Mouse (Mus musculus): ENCODE results near the gene Sorl1.
A peak's percentile ranks its signal among the peaks of the same experiment; 100 is the strongest.

The Sorl1 gene

GRCm38 (mm10) chr9:42123713-42124576 is at the start of gene Sorl1:
Gene Sorl1 (minus strand): TSS chr9:42124297.
- DNase-seq (ENCODE audit: low spot score) = peak; percentile 88

GRCm38 (mm10) chr9:42173781-42174180 is 49.7 kb upstream of the Sorl1 start:
- no peak for DNase-seq (ENCODE audit: low spot score)

- DNase-seq (ENCODE audit: low spot score) = no peak
These were observed 45.4 kb upstream of the Sorl1 start for GRCm38 (mm10) chr9:42169491-42169890.

- no peak for DNase-seq (ENCODE audit: low spot score)
These were observed 44.9 kb upstream of the Sorl1 start for GRCm38 (mm10) chr9:42169025-42169424.

- DNase-seq (ENCODE audit: low spot score) = no peak
These were observed 40.8 kb upstream of the Sorl1 start for GRCm38 (mm10) chr9:42164930-42165329.

GRCm38 (mm10) chr9:42163011-42163410 is 38.9 kb upstream of the Sorl1 start:
- DNase-seq (ENCODE audit: low spot score) = no peak

- DNase-seq (ENCODE audit: low spot score) = no peak
These were observed 35.3 kb upstream of the Sorl1 start for GRCm38 (mm10) chr9:42159376-42159775.

GRCm38 (mm10) chr9:42158652-42159051 is 34.6 kb upstream of the Sorl1 start:
- no peak for DNase-seq (ENCODE audit: low spot score)

- DNase-seq (ENCODE audit: low spot score) = no peak
These were observed 33.9 kb upstream of the Sorl1 start for GRCm38 (mm10) chr9:42157981-42158380.

GRCm38 (mm10) chr9:42156566-42156965 is 32.5 kb upstream of the Sorl1 start:
- DNase-seq (ENCODE audit: low spot score) = no peak

- DNase-seq (ENCODE audit: low spot score) = no peak
These were observed 30.6 kb upstream of the Sorl1 start for GRCm38 (mm10) chr9:42154682-42155081.

GRCm38 (mm10) chr9:42148816-42149215 is 24.7 kb upstream of the Sorl1 start:
- DNase-seq (ENCODE audit: low spot score) = no peak

GRCm38 (mm10) chr9:42148036-42148435 is 23.9 kb upstream of the Sorl1 start:
- DNase-seq (ENCODE audit: low spot score) = no peak

- no peak for DNase-seq (ENCODE audit: low spot score)
These were observed 22.4 kb upstream of the Sorl1 start for GRCm38 (mm10) chr9:42146463-42146862.

- DNase-seq (ENCODE audit: low spot score) = no peak
These were observed 17.6 kb upstream of the Sorl1 start for GRCm38 (mm10) chr9:42141549-42142210.

- DNase-seq (ENCODE audit: low spot score) = no peak
These were observed 14.3 kb upstream of the Sorl1 start for GRCm38 (mm10) chr9:42138248-42138858.

GRCm38 (mm10) chr9:42137578-42137977 is 13.5 kb upstream of the Sorl1 start:
- DNase-seq (ENCODE audit: low spot score) = no peak

- no peak for DNase-seq (ENCODE audit: low spot score)
These were observed 7.0 kb upstream of the Sorl1 start for GRCm38 (mm10) chr9:42130793-42131760.

- DNase-seq (ENCODE audit: low spot score) = no peak
These were observed 3.9 kb upstream of the Sorl1 start for GRCm38 (mm10) chr9:42127983-42128382.

GRCm38 (mm10) chr9:42125262-42125982 is 1.3 kb upstream of the Sorl1 start:
- DNase-seq (ENCODE audit: low spot score) = no peak

GRCm38 (mm10) chr9:42123204-42123603 is 893 bp downstream of the Sorl1 start:
- no peak for DNase-seq (ENCODE audit: low spot score)
